Mouse (Mus musculus): ENCODE results near the gene Cntnap1. TPM values are rescaled to one million over a fixed set of nuclear protein-coding genes. Genes with fewer than 3 reads are reported as not detected.

The Cntnap1 gene
- polyA plus RNA-seq, 1 experiment from 2014 or later, result 2.0 TPM

DNA sequence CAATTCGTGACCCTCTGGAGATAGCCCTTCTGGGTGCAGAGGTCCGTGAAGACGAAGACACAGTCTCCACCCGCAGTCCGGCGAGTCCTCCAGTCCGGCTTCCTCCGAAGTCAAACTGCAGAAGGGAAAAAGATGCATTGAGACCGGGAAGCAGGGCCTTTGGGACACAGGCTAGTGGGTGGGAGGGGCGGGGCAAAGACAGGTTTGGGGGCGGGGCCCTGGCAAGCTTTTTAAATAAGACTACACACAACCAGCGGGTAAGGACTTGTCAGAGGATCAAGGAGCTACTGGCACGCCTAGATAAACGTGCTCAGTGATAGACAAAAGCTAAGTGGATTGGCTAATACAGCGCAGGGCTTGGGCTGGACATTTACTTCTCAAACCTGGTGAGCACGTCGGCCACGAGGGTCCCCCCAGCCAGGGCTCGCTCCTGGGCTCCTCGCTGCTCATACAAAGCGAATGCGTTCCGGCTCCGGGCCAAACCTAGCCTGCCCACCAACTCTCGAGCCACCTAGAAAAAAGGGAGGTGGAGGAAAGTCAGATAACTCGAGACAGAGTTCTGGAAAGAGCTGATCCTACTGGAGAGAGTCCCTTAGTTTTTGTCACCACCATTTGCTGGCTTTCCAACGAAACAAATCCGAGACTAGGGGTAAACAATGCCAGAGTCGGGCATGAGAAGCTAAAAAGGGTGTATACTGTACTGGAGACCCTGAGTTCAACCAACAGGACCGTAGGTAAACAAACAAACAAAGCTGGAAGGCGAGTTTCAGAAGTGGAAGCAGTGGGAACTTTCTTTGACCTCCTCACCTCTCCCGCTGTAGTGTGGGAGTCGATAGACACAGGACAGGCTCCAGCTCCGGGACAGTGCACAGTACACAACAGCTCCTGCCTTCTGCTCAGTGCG lies 5.4 kb upstream of the Cntnap1 start:
- H3K4me2 ChIP-seq (replicated peaks), result peak overlapping the region; percentile 45
- no peak overlapping the region for H3K9ac ChIP-seq
- peaks cover 55% of the 10 kb centered on the region for H3K36me3 ChIP-seq
- H3K27ac ChIP-seq (replicated peaks), result peak overlapping the region; percentile 51
- WGBS, result 31% methylated on average over 35 of the region's 35 CpGs
- peaks cover 60% of the 10 kb centered on the region for H3K27me3 ChIP-seq
- no peak for ATAC-seq (ENCODE audit: insufficient number of reproducible peaks, low FRiP score, low TSS enrichment, low read depth)
- no peak overlapping the region for H3K4me3 ChIP-seq (replicated peaks)
- H3K9me3 ChIP-seq (replicated peaks), result no peaks in the 10 kb centered on the region
- peaks cover 67% of the 10 kb centered on the region for H3K4me1 ChIP-seq

DNA sequence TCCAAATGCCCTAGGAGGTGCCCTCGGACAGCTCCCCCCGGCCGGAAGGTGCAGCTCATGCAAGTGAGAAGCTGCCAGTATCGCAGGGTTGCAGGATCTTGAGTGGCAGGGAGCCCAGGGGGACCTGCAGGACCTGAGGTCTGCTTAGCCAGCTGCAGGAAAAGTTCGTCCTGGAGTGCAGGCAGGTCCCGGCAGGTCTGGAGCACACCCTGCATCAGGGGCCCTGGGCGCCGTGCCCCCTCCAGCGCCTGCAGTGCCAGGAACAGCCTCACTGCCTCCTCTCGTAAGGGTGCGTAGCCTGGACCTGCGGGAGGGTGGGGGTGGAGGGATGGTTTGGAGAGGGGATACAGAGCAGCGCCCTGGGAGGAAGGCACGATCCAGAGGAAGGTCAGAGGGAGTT lies 4.0 kb upstream of the Cntnap1 start:
- Histone ChIP-seq H3K36me3 (peaks cover 53% of the 10 kb centered on the region), H3K27ac (replicated peaks) (0 out of 2 replicates have a peak overlapping the region, but pooled peaks have one; percentile 2), H3K9ac (no peak overlapping the region), H3K27me3 (peaks cover 60% of the 10 kb centered on the region), H3K4me1 (peaks cover 72% of the 10 kb centered on the region), H3K9me3 (replicated peaks) (no peaks in the 10 kb centered on the region), H3K4me3 (replicated peaks) (no peak overlapping the region), H3K4me2 (replicated peaks) (no peak overlapping the region)
- ATAC-seq (ENCODE audit: insufficient number of reproducible peaks, low FRiP score, low TSS enrichment, low read depth), result no peak
- WGBS, result 58% methylated on average over 14 of the region's 14 CpGs

DNA sequence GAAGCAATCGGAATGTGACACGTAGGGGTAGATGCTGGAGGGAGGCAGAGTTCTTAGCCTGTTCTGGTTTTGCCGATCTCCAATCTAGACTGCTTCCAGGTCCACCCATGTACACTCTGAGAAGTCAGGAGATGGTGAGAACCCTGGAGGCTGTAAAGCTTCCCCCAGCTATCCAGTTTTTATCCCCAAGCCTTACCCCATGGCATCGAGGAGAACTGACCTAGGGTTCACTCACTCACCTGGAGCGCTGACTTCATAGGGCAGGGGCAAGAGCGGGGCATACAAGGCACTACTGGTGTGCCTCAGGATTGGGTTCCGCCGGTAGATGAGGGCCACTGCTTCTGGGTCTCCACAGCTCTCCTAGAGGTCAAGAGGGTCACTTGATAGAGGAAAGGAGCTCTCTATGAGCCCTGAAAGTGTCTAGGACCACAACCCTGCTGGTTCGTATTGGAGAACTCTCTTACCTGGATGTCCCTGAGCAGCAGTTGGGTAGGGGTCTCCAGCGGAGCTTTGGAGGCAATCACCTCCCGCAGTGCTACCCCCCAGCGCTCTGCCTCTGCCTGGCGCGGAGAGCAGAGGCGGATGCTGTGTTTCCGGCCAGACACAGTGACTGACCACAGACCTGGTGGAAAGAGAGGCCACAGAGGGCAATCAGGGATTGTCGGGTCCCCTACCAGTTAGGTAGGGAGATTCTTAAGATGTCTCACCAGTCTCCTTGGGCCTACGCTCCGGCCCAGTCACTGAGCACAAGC lies 2.9 kb upstream of the Cntnap1 start:
- 62% methylated on average over 19 of the region's 19 CpGs for WGBS
- Histone ChIP-seq H3K9ac (no peak overlapping the region), H3K4me1 (peaks cover 78% of the 10 kb centered on the region), H3K9me3 (replicated peaks) (no peaks in the 10 kb centered on the region), H3K36me3 (peaks cover 42% of the 10 kb centered on the region), H3K27ac (replicated peaks) (no peak overlapping the region; the same call in 1 of the 2 replicates), H3K4me2 (replicated peaks) (no peak overlapping the region), H3K4me3 (replicated peaks) (no peak overlapping the region), H3K27me3 (peaks cover 57% of the 10 kb centered on the region)
- no peak for ATAC-seq (ENCODE audit: insufficient number of reproducible peaks, low FRiP score, low TSS enrichment, low read depth)

DNA sequence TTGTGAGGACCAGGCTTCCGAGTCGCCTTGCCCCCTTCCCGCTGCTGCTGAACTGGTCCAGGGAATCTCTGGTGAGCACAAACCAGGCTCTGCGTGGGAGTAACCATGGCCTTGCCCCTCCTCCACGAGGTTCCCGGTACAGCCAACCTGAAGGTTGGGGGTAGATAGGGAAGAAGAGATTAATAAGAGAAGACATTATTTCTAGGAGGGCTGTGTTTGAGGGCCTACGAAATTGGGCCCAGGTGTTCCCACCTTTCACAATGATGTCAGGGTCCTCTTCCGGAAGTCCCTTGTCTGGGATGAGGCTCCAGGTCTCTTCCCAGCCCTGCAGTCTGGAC lies 2.4 kb upstream of the Cntnap1 start:
- Histone ChIP-seq H3K4me3 (replicated peaks) (peak overlapping the region; percentile 80), H3K9me3 (replicated peaks) (no peaks in the 10 kb centered on the region), H3K9ac (no peak overlapping the region), H3K27me3 (peaks cover 55% of the 10 kb centered on the region), H3K4me1 (peaks cover 77% of the 10 kb centered on the region), H3K27ac (replicated peaks) (no peak overlapping the region), H3K4me2 (replicated peaks) (peak overlapping the region; percentile 91; the same call in 1 of the 2 replicates), H3K36me3 (peaks cover 37% of the 10 kb centered on the region)
- ATAC-seq (ENCODE audit: insufficient number of reproducible peaks, low FRiP score, low TSS enrichment, low read depth), result no peak
- 50% methylated on average over 8 of the region's 8 CpGs for WGBS

DNA sequence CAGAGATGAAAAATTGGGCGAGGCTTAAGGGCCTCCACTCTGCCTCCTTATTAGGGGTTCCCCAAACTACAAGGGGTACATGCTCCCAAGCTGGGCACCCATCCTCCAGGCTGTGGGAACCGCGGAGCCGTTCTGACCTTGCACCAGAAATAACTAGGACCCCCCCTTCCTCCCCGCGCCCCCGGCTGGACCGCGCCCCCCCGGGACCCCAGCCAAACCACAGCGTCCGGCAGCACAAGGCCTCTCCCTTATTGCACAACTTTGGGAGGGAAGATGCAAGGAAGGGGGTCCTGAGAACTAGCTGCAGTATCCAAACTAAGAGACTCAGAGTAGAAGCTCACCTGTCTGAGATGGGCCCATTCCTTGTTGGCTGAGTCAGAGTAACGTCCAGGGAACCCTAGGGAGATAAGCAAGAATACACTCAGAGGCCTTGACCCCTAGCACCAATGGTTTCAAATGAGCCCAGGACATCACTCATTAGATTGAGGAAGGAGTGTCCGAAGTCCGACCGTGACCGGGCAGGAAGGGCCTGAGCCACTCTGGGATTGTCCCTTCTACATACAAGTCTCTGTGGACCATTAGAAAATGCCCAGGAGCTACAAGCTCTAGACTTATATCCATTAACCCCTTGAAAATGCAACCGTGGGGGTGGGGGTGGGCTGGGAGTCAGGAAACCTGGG lies 1.9 kb upstream of the Cntnap1 start:
- Histone ChIP-seq H3K9ac (no peak overlapping the region), H3K4me2 (replicated peaks) (peak overlapping the region; percentile 91), H3K27me3 (peaks cover 49% of the 10 kb centered on the region), H3K36me3 (peaks cover 33% of the 10 kb centered on the region), H3K4me1 (peaks cover 78% of the 10 kb centered on the region), H3K4me3 (replicated peaks) (peak overlapping the region; percentile 80), H3K27ac (replicated peaks) (no peak overlapping the region), H3K9me3 (replicated peaks) (no peaks in the 10 kb centered on the region)
- 64% methylated on average over 18 of the region's 18 CpGs for WGBS
- no peak for ATAC-seq (ENCODE audit: insufficient number of reproducible peaks, low FRiP score, low TSS enrichment, low read depth)

DNA sequence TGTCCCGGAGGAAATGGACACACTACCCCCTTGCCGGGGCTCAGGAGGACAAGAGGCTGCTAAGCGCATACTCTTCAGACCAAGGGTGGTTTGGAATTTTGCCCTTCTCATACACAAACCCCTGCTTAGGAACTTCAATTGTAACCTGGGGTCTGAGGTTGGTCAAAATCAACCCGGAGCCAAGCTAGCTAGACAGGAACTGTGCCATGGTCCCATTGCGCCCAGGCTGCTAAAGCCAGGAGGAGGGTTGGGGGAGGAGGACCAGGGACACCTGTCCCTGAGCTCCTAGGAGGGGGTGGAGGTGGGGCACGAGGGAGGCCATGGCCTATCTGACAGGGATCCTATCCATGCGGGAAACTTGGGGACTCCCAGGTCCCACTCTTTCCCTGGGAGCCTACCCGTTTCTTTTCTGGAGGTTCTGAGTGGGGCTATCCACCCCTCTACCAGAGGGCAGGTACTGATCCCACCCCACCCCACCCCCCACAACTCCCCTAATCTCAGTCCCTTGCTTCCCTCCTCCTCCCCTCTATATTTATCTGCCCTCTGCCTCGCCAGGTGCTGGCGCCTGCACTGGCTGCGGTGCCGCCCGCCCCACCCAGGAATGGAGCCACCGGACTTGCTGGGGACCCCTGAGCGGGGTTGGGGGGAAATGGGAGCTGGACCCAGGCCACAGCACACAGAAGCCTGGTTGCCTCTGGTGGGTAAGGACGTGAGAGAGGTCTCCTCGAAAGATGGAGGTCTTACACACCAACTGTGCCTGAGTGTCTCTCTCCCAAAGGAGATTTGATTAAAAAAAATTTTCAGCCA lies 819 bp upstream of the Cntnap1 start:
- H3K4me2 ChIP-seq (replicated peaks), result peak overlapping the region; percentile 91
- H3K27me3 ChIP-seq, result peaks cover 45% of the 10 kb centered on the region
- H3K9ac ChIP-seq, result peak overlapping the region; percentile 81
- peaks cover 29% of the 10 kb centered on the region for H3K36me3 ChIP-seq
- H3K4me1 ChIP-seq, result peaks cover 78% of the 10 kb centered on the region
- ATAC-seq (ENCODE audit: insufficient number of reproducible peaks, low FRiP score, low TSS enrichment, low read depth), result no peak
- no peaks in the 10 kb centered on the region for H3K9me3 ChIP-seq (replicated peaks)
- peak overlapping the region; percentile 80 for H3K4me3 ChIP-seq (replicated peaks)
- H3K27ac ChIP-seq (replicated peaks), result no peak overlapping the region; the same call in 1 of the 2 replicates
- WGBS, result 13% methylated on average over 17 of the region's 17 CpGs

DNA sequence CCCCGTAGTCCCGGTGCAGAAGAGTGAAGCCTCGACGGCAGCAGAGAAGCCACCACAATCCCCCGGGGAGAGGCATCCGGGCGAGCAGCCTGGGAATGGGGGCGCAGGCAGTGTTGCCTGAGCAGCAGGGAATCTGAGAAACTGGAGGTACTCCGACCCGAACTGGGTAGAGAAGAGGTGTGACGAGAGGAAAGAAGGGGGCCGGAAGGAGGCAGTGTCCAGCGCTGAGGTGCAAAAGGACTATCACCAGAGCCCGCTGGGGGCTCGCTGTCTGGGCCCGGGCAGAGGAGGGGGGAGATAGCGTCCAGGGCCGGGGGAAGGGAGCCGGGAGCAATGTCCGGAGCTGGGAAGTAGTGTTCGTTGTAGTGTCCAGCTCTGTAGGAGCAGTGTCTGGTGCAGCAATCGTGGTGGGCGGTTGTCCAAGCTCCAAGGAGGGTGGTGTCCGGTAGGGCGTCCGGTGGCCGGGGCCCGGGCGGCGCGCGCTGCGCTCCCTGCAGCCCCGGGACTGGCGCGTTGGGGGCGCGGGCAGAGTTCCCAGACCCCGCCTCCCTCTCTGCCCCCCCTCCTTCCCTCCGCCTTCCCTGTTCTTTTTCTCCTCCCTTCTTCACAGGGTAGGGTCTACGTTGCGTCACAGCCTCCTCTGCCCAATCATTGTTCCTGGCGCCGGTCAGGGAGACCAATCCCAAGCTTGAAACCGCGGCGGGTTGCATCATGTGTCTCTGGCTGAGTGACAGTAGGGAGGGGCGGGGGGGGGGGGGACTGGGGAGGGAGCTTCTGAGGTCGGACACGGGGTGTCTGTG lies 688 bp downstream of the Cntnap1 start, which contains the start of gene Plekhh3:
TSS of gene Plekhh3 (minus strand) at position 541 of the 800 bp plus-strand sequence.
- H3K27ac ChIP-seq (replicated peaks), result peak within 1 kb of the TSS; percentile 95
- peaks cover 44% of the 10 kb centered on the region for H3K27me3 ChIP-seq
- peak within 1 kb of the TSS; percentile 80 for H3K4me3 ChIP-seq (replicated peaks)
- H3K36me3 ChIP-seq, result peaks cover 18% of the 10 kb centered on the region
- H3K4me1 ChIP-seq, result peaks cover 79% of the 10 kb centered on the region
- WGBS, result under 1% methylated on average over 49 of the region's 50 CpGs
- no peaks in the 10 kb centered on the region for H3K9me3 ChIP-seq (replicated peaks)
- H3K4me2 ChIP-seq (replicated peaks), result peak within 1 kb of the TSS; percentile 91
- peak; percentile 95 for ATAC-seq (ENCODE audit: insufficient number of reproducible peaks, low FRiP score, low TSS enrichment, low read depth)
- peak within 1 kb of the TSS; percentile 81 for H3K9ac ChIP-seq

DNA sequence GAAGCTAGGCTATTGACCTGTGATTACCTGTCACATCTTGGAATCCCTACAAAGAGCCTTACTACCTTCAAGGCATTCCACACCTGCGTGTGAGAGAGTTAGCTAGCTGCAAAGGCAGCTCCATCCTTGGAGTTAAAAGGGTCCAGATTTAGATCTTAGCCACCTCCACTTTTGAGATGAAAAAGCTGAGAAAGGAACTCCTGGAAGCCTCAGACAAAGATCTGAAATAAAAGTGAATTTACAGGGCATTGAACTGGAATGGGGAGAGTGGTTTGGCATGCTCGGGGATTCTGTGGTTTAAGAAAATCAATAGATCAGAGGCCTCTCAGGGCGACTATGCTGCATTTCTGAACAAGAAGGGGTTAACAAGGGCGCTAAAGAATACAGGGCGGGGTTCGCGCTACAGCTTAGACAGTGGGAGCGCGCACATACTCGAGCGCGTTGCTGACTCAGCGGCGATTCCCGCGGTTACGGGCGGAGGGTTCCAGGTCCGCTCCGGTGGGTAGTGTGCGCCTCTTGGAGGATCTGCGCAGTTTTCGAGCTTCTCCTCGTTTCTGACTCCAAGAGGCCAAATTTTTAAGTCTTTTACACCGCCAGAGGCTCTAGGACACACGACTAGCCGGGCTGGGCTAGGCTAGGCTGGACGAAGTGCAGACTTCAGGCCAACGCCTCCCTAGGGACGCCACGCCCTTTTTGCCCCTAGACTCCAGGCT lies 1.6 kb downstream of the Cntnap1 start:
- peaks cover 10% of the 10 kb centered on the region for H3K36me3 ChIP-seq
- peak overlapping the region; percentile 39 for H3K9ac ChIP-seq
- H3K9me3 ChIP-seq (replicated peaks), result no peaks in the 10 kb centered on the region
- H3K4me3 ChIP-seq (replicated peaks), result peak overlapping the region; percentile 58
- ATAC-seq (ENCODE audit: insufficient number of reproducible peaks, low FRiP score, low TSS enrichment, low read depth), result peak; percentile 74
- H3K4me1 ChIP-seq, result peaks cover 80% of the 10 kb centered on the region
- H3K27ac ChIP-seq (replicated peaks), result peak overlapping the region; percentile 95
- peaks cover 42% of the 10 kb centered on the region for H3K27me3 ChIP-seq
- under 1% methylated on average over 31 of the region's 31 CpGs for WGBS
- peak overlapping the region; percentile 82 for H3K4me2 ChIP-seq (replicated peaks)

DNA sequence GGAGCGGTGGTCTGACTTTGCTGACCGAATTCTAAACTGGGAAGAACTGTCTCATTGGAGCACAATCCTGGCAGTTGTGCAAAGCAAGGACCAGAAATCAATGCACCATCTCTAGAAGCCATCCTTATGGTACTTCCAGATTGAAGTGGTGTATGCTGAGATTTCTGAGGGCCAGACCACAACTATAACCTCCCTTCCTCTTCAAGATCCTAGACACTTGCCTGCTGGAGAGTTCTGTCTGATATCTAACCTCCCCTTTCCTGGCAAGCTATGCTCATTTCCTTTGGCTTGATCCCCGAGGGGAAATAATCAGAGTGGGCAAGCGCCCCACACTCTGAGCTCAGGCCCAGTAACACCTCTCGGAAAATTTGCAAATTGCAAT lies 2.1 kb downstream of the Cntnap1 start:
- Histone ChIP-seq H3K36me3 (peaks cover 4% of the 10 kb centered on the region), H3K4me2 (replicated peaks) (peak overlapping the region; percentile 82), H3K9ac (peak overlapping the region; percentile 39), H3K9me3 (replicated peaks) (no peaks in the 10 kb centered on the region), H3K4me3 (replicated peaks) (peak overlapping the region; percentile 58), H3K27ac (replicated peaks) (peak overlapping the region; percentile 95), H3K4me1 (peaks cover 80% of the 10 kb centered on the region), H3K27me3 (peaks cover 42% of the 10 kb centered on the region)
- no peak for ATAC-seq (ENCODE audit: insufficient number of reproducible peaks, low FRiP score, low TSS enrichment, low read depth)
- 11% methylated on average over 5 of the region's 5 CpGs for WGBS
